Mouse (Mus musculus): Measurements from ENCODE around the gene Slc37a1.

DNA sequence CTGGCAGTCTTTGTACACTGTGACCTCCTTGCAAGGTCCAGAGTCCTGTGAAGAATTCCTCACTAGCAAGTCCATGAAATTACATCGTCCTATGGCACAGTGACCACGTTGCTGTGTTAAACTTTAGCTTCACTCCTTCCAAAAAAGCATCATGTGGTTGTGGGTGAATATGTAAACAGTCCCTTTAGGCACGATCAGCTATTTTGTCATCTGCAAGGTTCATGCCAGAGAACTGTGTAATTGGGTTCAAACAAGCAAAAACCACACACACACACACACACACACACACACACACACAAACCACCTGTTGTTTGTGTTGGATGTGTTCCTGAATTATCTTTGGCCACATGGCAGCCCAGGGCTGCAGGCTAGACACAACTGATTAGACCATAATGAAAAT is 45.3 kb downstream of the Slc37a1 start:
- TF ChIP-seq CTCF (IDR thresholded peaks at IDR 0.05) (no peak), POLR2A (IDR thresholded peaks at IDR 0.05; ENCODE audit: insufficient read depth, low read depth, low read length) (no peak), EP300 (IDR thresholded peaks at IDR 0.05; ENCODE audit: insufficient read depth, low read depth, low read length) (no peak)
